Mouse (Mus musculus) regulatory T cell (primary cell): ENCODE results near the gene Dnajc16.

Experiments
- in situ Hi-C: fragments of 300-600 bp; cut with MboI, MseI; formaldehyde crosslinking; loops from one replicate; pipeline ENCODE4 v1.15.1; 2025; ENCODE audit warnings: high pct_unique_total_duplicates

Dnajc16 gene

GRCm38 (mm10) chr4:141790524-141790990 lies at the start of gene Dnajc16:
Gene Dnajc16, minus strand, starts transcription at chr4:141790931.
- in situ Hi-C loops = loop anchor here (10.0 kb wide), 1 partner anchor 66 kb away; the partner anchor contains the start of gene Ddi2

DNA sequence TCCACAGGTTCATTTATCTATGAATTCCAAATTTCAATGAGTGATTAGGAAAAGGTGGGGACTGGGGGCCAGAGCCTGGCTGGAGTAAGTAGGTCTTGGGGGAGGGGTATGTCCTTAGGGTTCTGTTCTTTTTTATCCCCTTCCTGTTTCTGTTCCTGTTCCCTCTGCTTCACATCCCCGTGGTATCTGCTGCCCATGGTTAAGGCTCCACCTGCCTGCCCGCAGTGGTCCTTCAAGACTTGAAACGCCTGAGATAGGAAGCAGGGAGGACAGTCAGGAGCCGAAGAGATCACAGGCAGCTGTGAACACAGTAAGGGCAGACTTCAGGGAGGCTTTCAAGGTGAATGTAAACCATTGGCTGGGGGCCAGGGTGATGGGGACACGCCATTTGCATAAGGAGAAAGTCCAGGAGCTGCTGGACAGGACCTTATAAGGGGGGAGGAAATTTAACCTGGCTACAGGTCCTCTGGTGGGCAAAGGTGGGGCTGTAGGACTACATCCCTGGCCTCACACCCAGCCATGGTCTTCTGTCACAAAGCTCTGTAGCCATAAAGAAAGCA lies 43.9 kb upstream of the Dnajc16 start:
- in situ Hi-C loops = loop anchor here (10.0 kb wide), 1 partner anchor 1960 kb away; no protein-coding TSS in a partner anchor

DNA sequence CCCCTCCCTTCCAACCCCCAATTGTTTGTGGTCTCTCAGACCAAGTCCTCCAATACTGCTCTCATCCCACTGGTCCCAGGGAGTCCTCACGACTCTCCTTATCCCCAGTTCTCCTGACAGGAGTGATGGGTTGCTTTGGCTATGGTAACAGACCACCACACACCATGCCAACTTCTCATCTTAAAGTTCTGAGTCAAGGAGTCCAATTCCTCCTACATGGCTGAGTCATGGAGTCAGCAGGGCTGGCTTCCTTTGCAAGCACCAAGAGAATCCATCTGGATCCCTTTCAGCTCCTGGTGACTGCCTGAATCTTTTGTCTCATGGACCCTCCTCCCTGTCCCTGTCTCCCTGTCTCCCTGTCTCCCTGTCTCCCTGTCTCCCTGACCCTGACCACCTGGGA lies 43.2 kb upstream of the Dnajc16 start:
- in situ Hi-C loops = loop anchor here (10.0 kb wide), 1 partner anchor 1959 kb away; no protein-coding TSS in a partner anchor

GRCm38 (mm10) chr4:141831361-141831760 lies 40.6 kb upstream of the Dnajc16 start:
- in situ Hi-C loops = loop anchor here (10.0 kb wide), 1 partner anchor 1957 kb away; no protein-coding TSS in a partner anchor

DNA sequence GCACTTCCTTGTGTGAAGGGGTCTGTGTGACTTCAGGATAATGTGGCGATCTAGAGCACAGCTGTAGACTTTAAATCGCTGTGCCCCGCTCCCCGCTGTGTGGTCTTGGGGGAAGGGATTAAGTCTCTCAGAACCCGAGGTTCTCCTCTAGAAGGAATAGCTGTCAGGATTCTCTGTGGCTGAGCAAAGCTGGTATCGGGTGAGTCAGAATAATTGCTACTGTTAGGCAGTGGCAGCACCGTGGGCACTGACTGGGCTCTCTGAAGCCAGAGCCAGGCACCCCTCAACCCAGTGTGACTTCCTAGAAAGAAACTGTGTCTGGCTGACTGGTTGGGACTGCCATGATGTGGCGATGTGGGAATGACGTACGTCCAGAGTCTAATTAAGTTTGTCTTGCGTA lies 39.6 kb upstream of the Dnajc16 start:
- in situ Hi-C loops = loop anchor here (10.0 kb wide), 1 partner anchor 1956 kb away; no protein-coding TSS in a partner anchor

DNA sequence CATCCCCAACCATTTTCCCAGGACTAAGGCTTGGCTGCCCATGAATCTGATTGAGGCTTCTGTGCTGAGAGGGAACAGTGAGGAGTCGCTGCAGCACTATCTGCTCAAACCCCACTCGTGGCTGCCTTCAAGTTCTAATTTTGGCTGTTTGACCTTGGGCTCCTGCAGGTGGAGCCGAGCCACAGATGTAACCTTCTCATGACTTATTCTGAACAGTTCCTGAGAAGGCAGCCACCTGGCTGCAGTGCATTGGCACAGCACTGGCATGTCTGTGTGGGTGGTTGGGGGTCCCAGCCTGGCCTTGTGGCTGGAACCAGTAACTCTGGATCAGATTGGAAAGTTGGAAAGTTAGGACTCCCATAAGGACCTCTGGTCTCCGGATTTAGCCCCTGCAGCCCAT lies 37.4 kb upstream of the Dnajc16 start:
- in situ Hi-C loops = no loop called here

GRCm38 (mm10) chr4:141827401-141827800 lies 36.7 kb upstream of the Dnajc16 start:
- in situ Hi-C loops = no loop called here

- in situ Hi-C loops = no loop called here
These were observed 35.3 kb upstream of the Dnajc16 start, which contains the start of gene Cela2a for GRCm38 (mm10) chr4:141826060-141826459. Gene Cela2a, minus strand, starts transcription at chr4:141826160.

- in situ Hi-C loops = no loop called here
These were observed 32.2 kb upstream of the Dnajc16 start for GRCm38 (mm10) chr4:141822979-141823378.

GRCm38 (mm10) chr4:141822089-141822488 lies 31.4 kb upstream of the Dnajc16 start:
- in situ Hi-C loops = no loop called here

DNA sequence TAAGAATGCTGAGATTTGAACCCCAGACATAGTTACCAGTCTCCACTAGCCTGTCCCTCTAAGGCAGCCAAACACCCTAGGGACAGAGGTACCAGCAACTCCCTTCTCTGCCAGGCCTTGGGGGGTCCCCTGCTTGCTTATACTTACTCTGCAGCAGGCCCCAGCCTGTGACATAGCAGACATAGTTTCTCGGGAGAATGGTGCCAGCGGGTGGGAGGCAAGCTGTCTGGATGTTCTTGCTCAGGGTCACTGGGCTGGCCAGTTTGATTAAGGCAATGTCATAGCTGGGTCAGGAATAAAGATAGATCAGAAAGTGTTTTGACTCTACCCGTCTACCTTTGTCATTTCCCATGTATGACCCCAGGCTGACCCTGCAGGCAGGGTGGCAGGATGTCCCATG lies 30.4 kb upstream of the Dnajc16 start:
- in situ Hi-C loops = no loop called here

DNA sequence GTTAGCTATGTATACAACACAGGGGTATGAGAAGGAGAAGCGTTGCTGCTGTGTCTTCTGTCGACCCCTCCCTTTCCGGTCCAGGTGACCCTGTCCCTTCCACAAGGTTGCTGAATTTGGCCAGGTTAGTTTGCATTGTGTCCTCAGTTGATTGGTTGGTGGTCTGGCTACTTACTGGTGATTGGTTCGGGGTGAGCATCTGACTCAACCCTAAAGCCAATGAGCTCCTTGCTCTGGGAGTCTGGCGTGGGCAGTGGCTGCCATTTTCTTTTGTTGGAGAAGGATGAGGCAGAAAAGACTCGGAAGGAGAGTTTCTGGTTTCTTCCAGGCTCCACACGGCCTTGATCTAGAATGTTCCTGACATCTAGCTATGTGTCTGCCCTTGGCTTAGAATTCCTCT lies 28.6 kb upstream of the Dnajc16 start:
- in situ Hi-C loops = no loop called here

- in situ Hi-C loops = no loop called here
These were observed 28.1 kb upstream of the Dnajc16 start for GRCm38 (mm10) chr4:141818861-141819260.

DNA sequence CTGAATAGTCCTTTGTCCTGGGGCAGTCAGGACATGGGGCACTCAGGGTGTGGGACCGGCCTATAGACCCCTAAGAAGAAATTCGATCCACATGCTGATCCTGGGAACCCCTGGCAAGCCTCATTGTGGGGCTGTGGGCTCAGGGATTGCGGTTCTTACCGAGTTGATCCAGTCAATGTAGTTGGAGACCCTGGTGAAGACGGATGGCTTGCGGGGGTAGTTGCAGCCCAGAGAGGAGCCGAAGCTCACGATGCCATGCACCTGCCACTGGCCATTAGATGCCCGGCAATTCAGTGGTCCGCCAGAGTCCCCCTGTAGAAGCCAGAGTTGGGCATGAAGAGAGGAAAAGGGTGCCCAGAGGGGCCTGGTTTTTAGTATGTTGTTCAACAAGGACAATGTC lies 27.0 kb upstream of the Dnajc16 start:
- in situ Hi-C loops = no loop called here

- in situ Hi-C loops = no loop called here
These were observed 26.3 kb upstream of the Dnajc16 start for GRCm38 (mm10) chr4:141816776-141817655.

GRCm38 (mm10) chr4:141816267-141816666 lies 25.5 kb upstream of the Dnajc16 start:
- in situ Hi-C loops = no loop called here

GRCm38 (mm10) chr4:141811375-141811774 lies 20.6 kb upstream of the Dnajc16 start:
- in situ Hi-C loops = no loop called here

- in situ Hi-C loops = no loop called here
These were observed 20.2 kb upstream of the Dnajc16 start for GRCm38 (mm10) chr4:141810975-141811374.

DNA sequence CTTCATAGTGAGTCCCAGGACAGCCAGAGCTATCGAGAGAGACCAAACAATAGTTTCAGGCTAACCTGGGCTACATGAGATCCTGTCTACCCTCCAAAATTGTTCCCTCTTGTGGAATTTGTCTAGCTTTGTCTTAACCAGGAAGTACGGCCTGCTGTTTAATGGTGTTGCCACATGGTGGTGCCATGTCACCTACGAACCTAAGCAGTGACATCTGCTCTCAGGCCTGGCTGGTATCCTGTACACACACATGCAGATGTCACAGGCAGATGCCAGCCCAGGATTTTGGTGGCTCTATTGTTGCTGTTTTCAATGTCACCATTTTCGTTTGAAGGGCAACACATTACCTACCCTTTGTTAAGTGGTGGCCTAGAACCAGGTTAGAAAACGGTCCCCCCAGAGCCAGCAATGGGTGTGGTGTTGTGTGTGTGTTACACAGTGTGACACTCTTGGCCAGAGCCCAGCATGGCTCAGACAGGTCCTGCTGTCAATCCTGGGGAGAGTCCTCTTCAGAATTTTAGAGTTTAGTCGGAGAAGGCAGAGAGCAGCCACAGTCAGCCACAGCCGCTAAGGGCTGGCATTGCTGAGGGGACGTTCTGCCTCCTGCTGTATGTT lies 19.2 kb upstream of the Dnajc16 start:
- in situ Hi-C loops = no loop called here

GRCm38 (mm10) chr4:141805886-141806285 lies 15.2 kb upstream of the Dnajc16 start:
- in situ Hi-C loops = no loop called here

DNA sequence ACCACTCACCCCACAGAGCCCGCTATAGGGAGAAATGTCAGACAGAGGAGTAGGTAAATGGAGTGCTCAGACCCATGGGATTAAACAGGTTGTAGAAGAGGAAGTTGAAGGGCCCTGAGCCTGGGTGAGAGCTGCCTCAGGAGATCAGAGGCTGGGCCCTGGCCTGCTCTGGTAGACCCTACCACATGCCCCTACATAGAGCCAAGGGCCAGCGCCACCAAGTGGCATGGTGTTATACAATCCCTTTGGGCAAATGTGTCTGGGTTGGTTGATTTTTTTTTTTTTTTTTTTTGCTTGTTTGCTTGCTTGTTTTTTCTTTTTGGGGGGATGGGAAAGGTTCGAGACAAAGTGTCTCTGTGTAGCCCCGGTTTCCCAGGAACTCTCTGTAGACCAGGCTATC lies 13.4 kb upstream of the Dnajc16 start:
- in situ Hi-C loops = no loop called here

DNA sequence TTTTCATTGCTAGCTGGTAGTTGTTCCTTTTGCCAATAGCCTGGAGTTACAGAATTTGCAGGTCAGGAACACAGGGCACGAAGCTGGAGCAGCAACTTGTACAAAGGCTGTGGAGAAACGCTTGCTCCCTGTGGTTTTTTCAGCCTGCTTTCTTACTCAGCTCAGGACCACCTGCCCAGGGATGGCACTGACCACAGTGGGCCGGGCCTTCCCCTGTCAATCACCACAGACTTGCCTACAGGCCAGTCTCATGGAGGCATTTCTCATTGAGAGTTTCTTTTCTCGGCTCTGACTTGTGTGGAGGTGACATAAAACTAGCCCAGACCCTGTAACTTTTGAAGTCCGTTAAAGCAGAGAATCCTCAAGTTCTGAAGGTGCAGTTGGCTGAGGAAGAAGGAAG lies 6.8 kb upstream of the Dnajc16 start:
- in situ Hi-C loops = loop anchor here (10.0 kb wide), 1 partner anchor 73 kb away; the partner anchor contains the start of gene Ddi2
